Mouse (Mus musculus) liver, embryonic 15.5 days (tissue): ENCODE measurements around the gene Desi1. TPM values are rescaled to one million over a fixed set of nuclear protein-coding genes. Genes with fewer than 3 reads are reported as not detected.

Source experiments
- ATAC-seq: fragments of 200-750 bp; cut with Nextera tagmentation; 2 replicates; pipeline ENCODE4 v1.8.0; 2017; ENCODE audit warnings: moderate number of reproducible peaks, mild to moderate bottlenecking, moderate library complexity; ENCODE audit not compliant: insufficient read depth
- H3K27ac ChIP-seq: fragments of 300-500 bp; sonication (generic); replicated peaks from 2 replicates; pipeline ENCODE4 v1.5.1; 2015; ENCODE audit warnings: mild to moderate bottlenecking, inconsistent platforms
- H3K27me3 ChIP-seq: fragments of 300-500 bp; sonication (generic); 2 replicates; pipeline ENCODE4 v1.6.1; 2015; ENCODE audit warnings: mild to moderate bottlenecking, inconsistent platforms
- H3K36me3 ChIP-seq: fragments of 300-500 bp; sonication (generic); replicated peaks from 2 replicates; pipeline ENCODE4 v1.6.1; 2015; ENCODE audit warnings: moderate library complexity, mild to moderate bottlenecking, inconsistent platforms
- H3K4me1 ChIP-seq: fragments of 300-500 bp; sonication (generic); replicated peaks from 2 replicates; pipeline ENCODE4 v1.6.1; 2015; ENCODE audit warnings: inconsistent platforms
- H3K4me2 ChIP-seq: fragments of 300-500 bp; sonication (generic); 2 replicates; pipeline ENCODE4 v1.6.1; 2015; ENCODE audit warnings: moderate library complexity, mild to moderate bottlenecking, inconsistent platforms
- H3K4me3 ChIP-seq: fragments of 300-500 bp; sonication (generic); replicated peaks from 2 replicates; pipeline ENCODE4 v1.5.1; 2015; ENCODE audit warnings: mild to moderate bottlenecking, inconsistent platforms
- H3K9ac ChIP-seq: fragments of 300-500 bp; sonication (generic); 2 replicates; pipeline ENCODE4 v1.6.1; 2015; ENCODE audit warnings: moderate library complexity, mild to moderate bottlenecking, inconsistent platforms
- H3K9me3 ChIP-seq: fragments of 300-500 bp; sonication (generic); replicated peaks from 2 replicates; pipeline ENCODE4 v1.6.1; 2016; ENCODE audit warnings: inconsistent platforms
- WGBS: fragments of 180-500 bp; shearing (Covaris S2); methylation state at CpG from one replicate; pipeline ENCODE4 v1.1.7; 2015; ENCODE audit warnings: mixed read lengths; ENCODE audit not compliant: insufficient replicate concordance; 5-methylcytosine and 5-hydroxymethylcytosine counted together
- polyA plus RNA-seq: library from polyadenylated mRNA; unstranded; fragments of >200 nt; fragmentation: Nextera tagmentation; extraction: Ambion mirVana; gene quantifications from 2 replicates; pipeline ENCODE4 v1.2.1, GENCODE M21; 2015

The Desi1 gene
- polyA plus RNA-seq, 1 experiment from 2014 or later: 10.3 TPM

DNA sequence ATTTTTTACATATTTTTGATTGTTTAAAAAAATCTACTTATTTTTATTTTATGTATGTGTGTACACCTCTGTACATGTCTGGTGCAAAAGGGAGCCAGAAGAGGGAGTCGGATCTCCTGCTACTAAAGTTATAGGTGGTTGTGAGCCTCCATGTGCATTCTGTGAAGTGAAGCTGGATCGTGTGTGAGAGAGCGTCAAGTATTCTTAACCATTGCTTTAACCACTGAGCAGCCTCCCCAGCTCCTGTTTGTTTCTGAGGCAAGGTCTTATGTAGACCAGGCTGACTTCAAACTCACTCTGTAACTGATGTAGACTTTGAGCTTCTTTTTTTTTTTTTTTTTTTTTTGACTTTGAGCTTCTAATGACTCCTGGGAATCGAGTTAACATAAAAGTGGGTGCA lies 16.2 kb downstream of the Desi1 start:
- Histone ChIP-seq H3K36me3 (peaks cover 32% of the 10 kb centered on the region), H3K27me3 (no peaks in the 10 kb centered on the region), H3K4me1 (peaks cover 53% of the 10 kb centered on the region), H3K9me3 (no peaks in the 10 kb centered on the region), H3K4me3 (peak overlapping the region; percentile 85), H3K27ac (0 out of 2 replicates have a peak overlapping the region, but pooled peaks have one; percentile 33), H3K9ac (peak overlapping the region; percentile 9; the same call in 1 of the 2 replicates), H3K4me2 (peak overlapping the region; percentile 91)
- WGBS: 36% methylated on average over 4 of the region's 4 CpGs
- no peak for ATAC-seq

DNA sequence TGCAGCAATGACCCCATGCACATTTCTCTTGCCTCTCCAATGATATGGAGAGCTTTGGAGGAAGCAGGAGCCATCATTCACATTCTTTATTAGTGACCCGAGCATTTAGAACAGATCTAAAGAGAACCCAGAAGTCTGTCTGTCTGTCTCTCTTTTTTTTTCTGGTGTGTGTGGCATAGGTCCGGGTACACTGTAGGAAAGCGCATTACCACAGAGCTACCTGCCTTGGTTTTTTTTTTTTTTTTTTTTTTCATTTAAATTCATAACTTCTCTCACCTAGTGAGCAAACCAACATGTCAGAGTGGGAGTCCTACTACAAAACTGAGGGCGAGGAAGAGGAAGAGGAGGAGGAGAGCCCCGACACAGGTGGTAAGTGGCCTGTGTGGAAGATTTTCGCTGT lies 16.8 kb downstream of the Desi1 start:
- peak overlapping the region; percentile 86 for H3K27ac ChIP-seq
- peak overlapping the region; percentile 73 for H3K9ac ChIP-seq
- H3K4me2 ChIP-seq: peak overlapping the region; percentile 91
- no peak for ATAC-seq
- no peaks in the 10 kb centered on the region for H3K9me3 ChIP-seq
- H3K4me1 ChIP-seq: peaks cover 59% of the 10 kb centered on the region
- H3K4me3 ChIP-seq: peak overlapping the region; percentile 85
- H3K36me3 ChIP-seq: peaks cover 26% of the 10 kb centered on the region
- H3K27me3 ChIP-seq: no peaks in the 10 kb centered on the region
- WGBS: 6% methylated on average over 6 of the region's 6 CpGs

DNA sequence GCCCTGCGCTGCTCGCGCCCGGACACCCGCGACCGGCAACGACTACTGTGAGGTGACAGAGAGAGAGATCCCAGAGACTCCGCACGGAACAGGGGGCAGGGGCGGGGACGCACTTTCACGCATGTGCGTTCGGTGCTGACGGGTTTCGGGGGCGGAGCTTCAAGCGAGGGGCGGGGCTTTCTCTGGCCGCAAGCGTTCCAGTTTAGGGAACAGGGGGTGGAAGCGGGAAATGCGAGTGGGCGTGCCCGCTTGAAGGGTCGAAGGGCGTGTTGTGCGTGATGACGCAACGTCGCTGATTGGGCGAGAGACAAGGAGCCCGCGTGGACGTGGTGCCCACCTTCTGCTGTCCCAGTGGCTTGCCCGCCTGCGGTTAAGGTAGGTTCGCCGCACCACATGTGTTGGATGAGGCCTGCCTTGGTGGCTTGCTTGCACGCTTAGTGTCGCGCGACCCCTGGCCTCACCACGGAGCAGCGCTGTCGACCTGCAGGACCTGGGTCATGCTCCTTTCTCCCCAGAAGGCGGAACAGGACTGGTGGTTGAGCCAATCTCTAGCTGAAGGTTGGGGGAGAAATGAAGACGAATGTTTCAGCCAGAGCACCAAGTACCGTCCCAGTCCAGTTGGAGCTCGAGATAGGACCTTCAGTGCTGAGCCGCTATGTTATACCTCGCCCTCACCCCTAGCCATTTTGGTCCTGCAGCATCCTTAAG lies 17.4 kb downstream of the Desi1 start:
- peaks cover 59% of the 10 kb centered on the region for H3K4me1 ChIP-seq
- peaks cover 21% of the 10 kb centered on the region for H3K36me3 ChIP-seq
- WGBS: under 1% methylated on average over 53 of the region's 53 CpGs
- ATAC-seq: peak; percentile 96
- peak overlapping the region; percentile 91 for H3K4me2 ChIP-seq
- no peaks in the 10 kb centered on the region for H3K27me3 ChIP-seq
- peak overlapping the region; percentile 93 for H3K9ac ChIP-seq
- H3K9me3 ChIP-seq: no peaks in the 10 kb centered on the region
- H3K4me3 ChIP-seq: peak overlapping the region; percentile 85
- H3K27ac ChIP-seq: peak overlapping the region; percentile 86

DNA sequence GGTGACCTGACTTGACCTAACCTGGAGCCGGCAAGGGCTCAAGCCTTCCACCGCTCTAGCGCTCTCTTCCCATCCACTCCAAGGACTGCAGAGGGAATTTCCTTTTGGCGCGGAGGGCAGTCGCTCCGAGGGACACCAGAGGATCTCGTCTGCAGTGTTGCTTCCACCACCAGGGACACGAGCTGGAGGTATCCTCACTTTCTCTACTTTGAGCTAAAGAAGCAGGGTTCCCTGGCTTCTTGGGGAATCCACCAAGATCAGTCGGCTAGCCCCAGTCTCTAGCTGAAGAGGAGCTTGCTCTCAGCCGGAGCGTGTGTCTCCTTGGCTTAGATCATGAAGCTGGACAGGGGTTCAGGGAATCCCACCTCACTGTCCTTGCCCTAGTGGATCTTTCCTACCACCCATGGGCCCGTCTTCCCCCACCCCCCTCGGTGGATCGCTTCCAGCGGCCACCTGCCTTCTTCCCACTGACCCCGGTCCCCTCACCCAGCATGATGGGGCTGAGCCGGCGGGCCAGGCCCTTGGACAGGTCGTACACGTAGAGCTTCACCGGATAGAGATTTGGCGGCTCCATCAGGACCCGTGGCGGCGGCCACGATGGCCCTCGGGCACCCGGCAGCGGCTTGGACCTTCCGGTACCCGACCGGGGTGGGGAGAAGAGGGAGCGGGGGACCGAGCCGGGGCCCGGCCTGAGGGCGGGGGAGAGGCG lies 18.1 kb downstream of the Desi1 start:
- Histone ChIP-seq H3K9me3 (no peaks in the 10 kb centered on the region), H3K27ac (peak overlapping the region; percentile 86), H3K27me3 (no peaks in the 10 kb centered on the region), H3K9ac (peak overlapping the region; percentile 93), H3K4me1 (peaks cover 59% of the 10 kb centered on the region), H3K4me2 (peak overlapping the region; percentile 91), H3K36me3 (peaks cover 17% of the 10 kb centered on the region), H3K4me3 (peak overlapping the region; percentile 85)
- peak; percentile 1; the same call in 1 of the 2 replicates for ATAC-seq
- under 1% methylated on average over 39 of the region's 39 CpGs for WGBS

DNA sequence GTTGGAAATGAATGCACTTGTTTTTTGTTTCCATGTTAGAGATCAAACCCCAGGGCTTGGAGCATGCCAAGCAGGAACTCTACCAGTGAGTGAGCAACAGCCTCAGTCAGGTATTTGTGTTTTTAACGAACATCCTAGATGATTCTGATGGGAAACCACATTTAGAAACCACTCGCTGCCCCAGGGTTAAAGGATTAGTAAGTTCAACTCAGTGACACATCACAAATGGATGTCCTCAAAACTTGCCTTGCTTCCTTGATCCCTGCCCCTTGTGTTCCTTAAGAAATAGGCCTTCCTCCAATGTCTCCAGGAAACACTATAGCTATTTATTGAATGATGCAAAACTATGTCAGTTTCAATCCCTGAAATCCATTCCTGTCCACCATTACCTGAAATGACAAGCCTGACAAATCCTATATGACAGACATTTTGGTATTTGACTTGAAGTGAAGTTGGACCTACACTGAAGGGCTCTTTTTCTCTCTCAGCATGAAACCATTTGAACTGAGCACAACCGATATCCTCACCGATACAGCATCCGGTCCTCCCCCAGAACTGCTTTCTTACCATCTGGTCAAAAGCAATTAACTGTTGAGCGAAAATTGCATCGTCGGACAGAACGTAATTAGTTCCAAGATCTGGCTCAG lies 18.8 kb downstream of the Desi1 start:
- H3K27me3 ChIP-seq: no peaks in the 10 kb centered on the region
- H3K4me3 ChIP-seq: peak overlapping the region; percentile 85
- no peak for ATAC-seq
- H3K27ac ChIP-seq: peak overlapping the region; percentile 86
- WGBS: 15% methylated on average over 9 of the region's 9 CpGs
- H3K9ac ChIP-seq: peak overlapping the region; percentile 93
- H3K36me3 ChIP-seq: peaks cover 13% of the 10 kb centered on the region
- H3K4me2 ChIP-seq: peak overlapping the region; percentile 91
- peaks cover 59% of the 10 kb centered on the region for H3K4me1 ChIP-seq
- H3K9me3 ChIP-seq: no peaks in the 10 kb centered on the region

DNA sequence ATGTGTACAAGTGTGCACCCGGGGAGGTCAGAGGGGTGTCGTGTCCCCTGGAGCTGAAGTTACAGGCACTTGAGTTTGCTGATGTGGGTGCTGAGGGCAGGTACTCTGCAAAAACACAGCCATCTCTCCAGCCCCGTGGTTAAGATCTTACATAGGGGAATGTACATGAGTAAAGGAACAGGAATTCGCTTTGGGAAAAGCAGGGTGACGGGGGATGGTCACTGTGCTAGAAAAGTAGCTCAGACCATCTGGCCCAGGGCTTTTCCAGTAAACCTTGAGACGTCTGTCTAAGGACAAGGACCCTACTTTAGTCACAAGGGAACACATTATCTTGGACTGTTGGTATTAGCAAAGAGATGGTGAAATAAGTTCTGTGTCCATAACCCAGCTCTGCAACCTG lies 21.7 kb downstream of the Desi1 start:
- WGBS: 79% methylated on average over 6 of the region's 6 CpGs
- H3K36me3 ChIP-seq: peaks cover 3% of the 10 kb centered on the region; the same call in 1 of the 2 replicates
- H3K4me1 ChIP-seq: peaks cover 42% of the 10 kb centered on the region
- no peak overlapping the region for H3K9ac ChIP-seq
- H3K9me3 ChIP-seq: no peaks in the 10 kb centered on the region
- no peaks in the 10 kb centered on the region for H3K27me3 ChIP-seq
- H3K27ac ChIP-seq: no peak overlapping the region
- H3K4me3 ChIP-seq: no peak overlapping the region
- no peak overlapping the region for H3K4me2 ChIP-seq
- no peak for ATAC-seq

DNA sequence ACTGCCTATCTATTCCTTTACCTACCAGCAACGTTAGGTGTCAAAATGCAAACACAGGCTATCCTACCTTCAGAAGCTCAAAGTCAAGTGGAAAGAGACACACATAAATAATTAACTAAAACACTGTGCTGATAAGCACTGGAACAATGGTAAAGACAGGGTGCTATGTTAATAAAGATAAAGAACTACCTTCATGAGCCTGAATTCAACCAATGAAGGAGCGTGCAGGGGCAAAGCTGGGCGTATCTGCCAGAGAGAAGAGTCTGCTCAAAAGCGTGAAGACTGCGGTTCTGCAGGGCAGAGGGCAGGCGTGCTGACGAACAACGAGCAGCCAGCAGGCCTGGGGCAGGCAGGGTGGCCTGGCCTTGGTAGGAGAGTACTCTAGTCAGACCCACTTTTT lies 29.4 kb downstream of the Desi1 start:
- peak; percentile 57; the same call in 1 of the 2 replicates for ATAC-seq
- Histone ChIP-seq H3K9me3 (no peaks in the 10 kb centered on the region), H3K4me1 (peaks cover 17% of the 10 kb centered on the region), H3K36me3 (peaks cover 28% of the 10 kb centered on the region), H3K4me2 (no peak overlapping the region), H3K27me3 (no peaks in the 10 kb centered on the region), H3K27ac (no peak overlapping the region), H3K4me3 (no peak overlapping the region), H3K9ac (no peak overlapping the region)
- 45% methylated on average over 8 of the region's 8 CpGs for whole genome bisulfite sequencing

DNA sequence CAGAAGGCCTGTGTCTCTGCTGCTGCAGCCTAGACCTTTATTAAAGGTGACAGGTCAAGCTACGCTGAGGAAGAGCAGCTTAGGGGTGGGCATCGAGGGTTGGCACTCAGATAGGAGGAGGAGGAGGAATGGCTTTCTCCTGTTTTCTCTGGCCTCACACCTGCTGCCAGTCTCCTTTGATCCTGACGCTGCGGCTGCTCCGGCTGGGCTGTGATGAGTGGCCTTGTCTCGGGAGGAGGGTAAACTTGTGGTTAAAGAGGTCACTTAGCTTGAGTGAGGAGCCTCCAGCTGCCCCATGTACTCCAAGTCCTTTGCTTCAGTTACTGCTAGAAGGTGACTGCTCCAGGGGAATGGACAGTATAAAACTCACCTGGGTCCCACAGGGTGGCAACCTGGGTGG lies 39.7 kb downstream of the Desi1 start:
- no peak for ATAC-seq
- H3K9ac ChIP-seq: no peak overlapping the region
- no peak overlapping the region for H3K27ac ChIP-seq
- H3K36me3 ChIP-seq: peaks cover 46% of the 10 kb centered on the region
- H3K9me3 ChIP-seq: no peaks in the 10 kb centered on the region
- WGBS: 82% methylated on average over 6 of the region's 6 CpGs
- no peak overlapping the region for H3K4me3 ChIP-seq
- H3K4me2 ChIP-seq: no peak overlapping the region
- no peaks in the 10 kb centered on the region for H3K27me3 ChIP-seq
- H3K4me1 ChIP-seq: peaks cover 36% of the 10 kb centered on the region

DNA sequence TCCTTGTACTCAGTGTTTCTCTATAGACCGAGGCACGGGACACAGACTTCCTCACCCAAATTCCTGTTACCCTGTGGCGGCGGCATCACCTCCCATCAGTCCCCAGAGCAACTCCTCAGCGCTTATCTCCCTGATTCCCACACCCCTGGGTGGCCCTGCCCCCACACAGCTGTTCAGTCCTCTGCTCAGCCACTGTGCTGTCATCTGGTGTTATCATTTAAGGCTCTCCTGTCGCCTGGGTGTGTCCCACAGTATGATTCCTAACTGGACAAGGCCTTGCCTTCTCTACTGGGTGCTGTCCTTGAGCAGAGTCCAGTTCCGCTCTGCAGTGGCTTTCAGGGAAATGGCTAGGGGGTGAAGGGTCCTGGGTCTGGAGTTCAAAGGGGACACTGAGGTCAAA lies 43.1 kb downstream of the Desi1 start:
- no peaks in the 10 kb centered on the region for H3K9me3 ChIP-seq
- H3K4me2 ChIP-seq: peak overlapping the region; percentile 56
- H3K9ac ChIP-seq: peak overlapping the region; percentile 26
- H3K4me3 ChIP-seq: peak overlapping the region; percentile 38
- peak; percentile 94 for ATAC-seq
- no peaks in the 10 kb centered on the region for H3K27me3 ChIP-seq
- peaks cover 17% of the 10 kb centered on the region for H3K36me3 ChIP-seq
- WGBS: 12% methylated on average over 7 of the region's 7 CpGs
- H3K4me1 ChIP-seq: peaks cover 40% of the 10 kb centered on the region
- peak overlapping the region; percentile 81 for H3K27ac ChIP-seq

DNA sequence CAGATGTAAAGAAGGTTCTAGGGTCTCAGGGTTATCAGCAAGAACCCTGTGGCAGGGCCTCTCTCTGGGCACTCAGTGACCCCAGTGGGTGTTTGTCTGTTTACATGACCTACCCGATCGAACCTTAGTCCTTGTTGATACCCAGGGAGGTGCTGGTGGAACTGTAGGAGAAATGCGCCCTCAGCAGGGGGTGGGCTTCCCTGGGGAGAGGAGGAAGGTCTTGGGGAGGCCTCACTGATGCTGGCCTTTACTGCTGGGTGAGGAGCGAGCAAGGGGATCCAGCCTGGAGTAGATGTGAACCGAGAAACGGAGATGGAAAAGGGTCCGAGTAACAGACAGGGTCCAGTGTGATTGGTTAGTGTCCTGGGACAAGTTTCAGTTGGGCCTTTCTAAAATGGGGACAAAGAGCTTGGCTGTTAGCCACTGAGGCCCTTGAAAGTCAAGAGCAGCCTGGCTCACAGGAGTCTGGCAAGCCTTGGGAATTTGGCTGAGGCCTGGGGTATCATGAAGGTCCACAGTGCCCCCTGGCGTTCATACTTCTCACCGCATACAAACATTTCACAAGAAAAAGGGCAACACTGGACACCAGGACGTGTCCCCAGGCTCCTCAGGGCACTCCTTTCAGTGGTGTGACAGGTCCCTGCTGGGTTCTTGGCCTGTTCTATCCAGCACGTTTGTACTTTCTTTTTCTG lies 44.1 kb downstream of the Desi1 start:
- Histone ChIP-seq H3K27ac (peak overlapping the region; percentile 81), H3K9ac (0 out of 2 replicates have a peak overlapping the region, but pooled peaks have one; percentile 26), H3K4me1 (peaks cover 47% of the 10 kb centered on the region), H3K27me3 (no peaks in the 10 kb centered on the region), H3K4me3 (peak overlapping the region; percentile 38), H3K36me3 (peaks cover 11% of the 10 kb centered on the region; the same call in 1 of the 2 replicates), H3K4me2 (peak overlapping the region; percentile 56), H3K9me3 (no peaks in the 10 kb centered on the region)
- peak; percentile 46 for ATAC-seq
- WGBS: 51% methylated on average over 11 of the region's 11 CpGs
